Mouse (Mus musculus) heart, embryonic 15.5 days (tissue): ENCODE measurements at regions not wholly inside any gene's neighbourhood (a gene's known extent, or its start where the extent isn't known, plus 50 kb on each side); places are given as distances from the start of the nearest gene placed in this dataset.

Experiments
- ATAC-seq: fragments of 200-750 bp; cut with Nextera tagmentation; replicated peaks from 2 replicates; pipeline ENCODE4 v1.8.0; 2017; ENCODE audit warnings: low read depth, moderate TSS enrichment; ENCODE audit not compliant: insufficient number of reproducible peaks, insufficient read depth, low FRiP score
- H3K27ac ChIP-seq: fragments of 300-500 bp; sonication (generic); 2 replicates; pipeline ENCODE4 v1.5.1; 2015; ENCODE audit warnings: mild to moderate bottlenecking, inconsistent platforms
- H3K27me3 ChIP-seq: fragments of 300-500 bp; sonication (generic); 2 replicates; pipeline ENCODE4 v1.6.1; 2015; ENCODE audit warnings: inconsistent platforms
- H3K36me3 ChIP-seq: fragments of 300-500 bp; sonication (generic); 2 replicates; pipeline ENCODE4 v1.6.1; 2015; ENCODE audit warnings: mild to moderate bottlenecking, inconsistent platforms
- H3K4me1 ChIP-seq: fragments of 300-500 bp; sonication (generic); replicated peaks from 2 replicates; pipeline ENCODE4 v1.6.1; 2015; ENCODE audit warnings: inconsistent platforms
- H3K4me2 ChIP-seq: fragments of 300-500 bp; sonication (generic); 2 replicates; pipeline ENCODE4 v1.6.1; 2015; ENCODE audit warnings: inconsistent platforms, mild to moderate bottlenecking, moderate library complexity
- H3K4me3 ChIP-seq: fragments of 300-500 bp; sonication (generic); 2 replicates; pipeline ENCODE4 v1.5.1; 2015; ENCODE audit warnings: mild to moderate bottlenecking, inconsistent platforms
- H3K9ac ChIP-seq: fragments of 300-500 bp; sonication (generic); 2 replicates; pipeline ENCODE4 v1.6.1; 2015; ENCODE audit warnings: mild to moderate bottlenecking, inconsistent platforms
- H3K9me3 ChIP-seq: fragments of 300-500 bp; sonication (generic); replicated peaks from 2 replicates; pipeline ENCODE4 v1.6.1; 2016; ENCODE audit warnings: inconsistent platforms
- WGBS: fragments of 180-500 bp; shearing (Covaris S2); methylation state at CpG from one replicate; pipeline ENCODE4 v1.1.7; 2015; ENCODE audit warnings: mixed read lengths; 5-methylcytosine and 5-hydroxymethylcytosine counted together

DNA sequence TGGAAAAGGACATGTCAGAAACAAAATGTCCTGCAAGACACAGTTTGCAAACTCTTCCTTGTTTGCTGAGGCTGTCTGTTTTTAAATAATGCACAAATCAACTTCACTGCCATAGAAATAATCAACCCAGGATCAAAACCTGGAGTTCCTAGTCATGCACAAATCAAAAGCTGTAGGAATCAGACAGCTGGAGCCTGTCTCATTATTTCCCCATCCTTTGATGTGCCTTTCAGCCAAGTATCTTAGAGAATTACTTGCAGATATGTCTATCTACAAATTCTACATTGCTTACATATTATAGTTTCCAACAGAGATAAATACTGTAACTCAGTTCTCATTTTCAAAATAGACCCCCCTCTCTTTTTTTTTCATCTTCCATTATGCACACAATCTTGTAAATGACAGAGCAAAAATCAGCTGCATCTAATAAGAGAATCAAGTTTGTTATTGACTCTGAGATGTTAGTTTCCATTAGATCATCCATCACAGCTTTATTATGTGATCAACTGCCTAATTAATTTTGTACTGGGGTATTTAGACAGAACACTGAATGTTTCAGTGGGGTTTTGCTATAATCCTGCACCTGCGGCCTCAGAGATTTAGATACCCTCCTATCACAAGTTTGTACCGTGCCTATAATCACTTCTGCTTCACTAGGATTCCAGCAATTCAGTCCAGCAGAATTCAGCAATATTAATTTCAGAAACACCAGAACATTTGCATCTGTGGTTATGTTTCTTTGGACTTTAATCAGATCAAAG lies 798.9 kb upstream of the Tenm2 start:
- Histone ChIP-seq H3K27ac (no peak overlapping the region), H3K36me3 (no peaks in the 10 kb centered on the region), H3K4me1 (no peaks in the 10 kb centered on the region), H3K9ac (no peak overlapping the region), H3K9me3 (no peaks in the 10 kb centered on the region), H3K27me3 (no peaks in the 10 kb centered on the region), H3K4me3 (no peak overlapping the region), H3K4me2 (no peak overlapping the region)
- WGBS = 81% methylated on average over 2 of the region's 2 CpGs
- no peak for ATAC-seq

- H3K4me2 ChIP-seq = no peak overlapping the region
- H3K36me3 ChIP-seq = no peaks in the 10 kb centered on the region
- ATAC-seq = no peak
- H3K27me3 ChIP-seq = no peaks in the 10 kb centered on the region
- no peak overlapping the region for H3K9ac ChIP-seq
- no peaks in the 10 kb centered on the region for H3K9me3 ChIP-seq
- H3K4me3 ChIP-seq = no peak overlapping the region
- H3K27ac ChIP-seq = no peak overlapping the region
- no peaks in the 10 kb centered on the region for H3K4me1 ChIP-seq
Observed at GRCm38 (mm10) chr11:38021704-38022103, 785.9 kb upstream of the Tenm2 start.

GRCm38 (mm10) chr11:37978131-37978530 lies 742.4 kb upstream of the Tenm2 start:
- Histone ChIP-seq H3K9me3 (no peaks in the 10 kb centered on the region), H3K4me2 (no peak overlapping the region), H3K9ac (no peak overlapping the region), H3K27me3 (no peaks in the 10 kb centered on the region), H3K4me3 (no peak overlapping the region), H3K27ac (no peak overlapping the region), H3K4me1 (no peaks in the 10 kb centered on the region), H3K36me3 (no peaks in the 10 kb centered on the region)
- 82% methylated on average over 2 of the region's 2 CpGs for WGBS
- ATAC-seq = no peak

GRCm38 (mm10) chr11:37936439-37937134 lies 700.8 kb upstream of the Tenm2 start:
- Histone ChIP-seq H3K4me3 (no peak overlapping the region), H3K36me3 (no peaks in the 10 kb centered on the region), H3K27me3 (no peaks in the 10 kb centered on the region), H3K9ac (no peak overlapping the region), H3K9me3 (no peaks in the 10 kb centered on the region), H3K4me1 (no peaks in the 10 kb centered on the region), H3K27ac (no peak overlapping the region), H3K4me2 (no peak overlapping the region)
- ATAC-seq = no peak
- WGBS = 71% methylated on average over 5 of the region's 5 CpGs

DNA sequence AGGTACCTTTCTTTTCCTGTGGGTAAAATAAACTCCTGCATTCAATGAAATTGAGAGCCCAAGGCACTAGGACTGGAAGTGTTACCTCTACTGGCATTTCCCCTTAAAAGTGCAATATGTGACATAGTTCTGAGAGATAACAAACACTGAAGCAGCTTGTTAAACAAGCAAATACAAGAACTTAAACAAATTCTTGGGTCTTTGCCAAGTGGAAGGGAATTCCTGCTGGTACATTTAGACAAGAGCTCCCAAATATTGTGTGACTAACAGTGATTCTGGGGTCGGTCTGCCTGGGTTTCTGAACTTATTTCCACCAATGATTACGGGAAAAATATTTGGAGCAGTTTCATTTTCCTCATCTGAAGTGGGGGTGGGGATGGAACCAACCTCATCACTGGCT lies 677.4 kb upstream of the Tenm2 start:
- H3K36me3 ChIP-seq = no peaks in the 10 kb centered on the region
- H3K27me3 ChIP-seq = no peaks in the 10 kb centered on the region; the same call in 1 of the 2 replicates
- ATAC-seq = no peak
- H3K27ac ChIP-seq = no peak overlapping the region
- H3K9ac ChIP-seq = no peak overlapping the region
- no peaks in the 10 kb centered on the region for H3K9me3 ChIP-seq
- no peak overlapping the region for H3K4me2 ChIP-seq
- no peak overlapping the region for H3K4me3 ChIP-seq
- no peaks in the 10 kb centered on the region for H3K4me1 ChIP-seq
- 51% methylated on average over 2 of the region's 2 CpGs for WGBS

DNA sequence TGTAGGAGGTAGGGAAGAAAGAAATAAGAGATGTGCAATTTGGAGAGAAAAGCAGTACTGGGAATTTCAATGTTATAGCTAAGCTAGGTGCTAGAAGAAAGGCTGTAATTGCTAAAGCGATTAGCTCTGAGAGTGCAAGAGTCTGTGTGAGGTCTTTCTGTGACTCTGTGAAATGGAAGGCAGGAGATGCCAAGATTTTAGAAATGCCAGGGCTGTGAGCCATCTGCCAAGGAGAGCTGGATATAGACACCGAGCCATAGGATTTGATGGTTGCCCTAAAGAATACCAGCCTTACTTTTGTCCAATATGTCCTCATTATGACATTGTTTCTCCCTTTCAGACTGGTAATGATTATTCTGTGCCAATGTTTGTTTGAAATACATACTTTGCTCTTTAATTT lies 669.2 kb upstream of the Tenm2 start:
- no peak for ATAC-seq
- 80% methylated on average over 2 of the region's 2 CpGs for WGBS
- Histone ChIP-seq H3K9ac (no peak overlapping the region), H3K4me3 (no peak overlapping the region), H3K27me3 (no peaks in the 10 kb centered on the region), H3K36me3 (no peaks in the 10 kb centered on the region), H3K4me1 (no peaks in the 10 kb centered on the region), H3K4me2 (no peak overlapping the region), H3K27ac (no peak overlapping the region), H3K9me3 (no peaks in the 10 kb centered on the region)

- no peaks in the 10 kb centered on the region for H3K4me1 ChIP-seq
- H3K9me3 ChIP-seq = no peaks in the 10 kb centered on the region
- no peak overlapping the region for H3K9ac ChIP-seq
- no peak overlapping the region for H3K27ac ChIP-seq
- H3K36me3 ChIP-seq = no peaks in the 10 kb centered on the region
- no peak overlapping the region for H3K4me3 ChIP-seq
- no peak for ATAC-seq
- no peaks in the 10 kb centered on the region for H3K27me3 ChIP-seq
- H3K4me2 ChIP-seq = no peak overlapping the region
Observed at GRCm38 (mm10) chr11:37897713-37898112, 661.9 kb upstream of the Tenm2 start.

DNA sequence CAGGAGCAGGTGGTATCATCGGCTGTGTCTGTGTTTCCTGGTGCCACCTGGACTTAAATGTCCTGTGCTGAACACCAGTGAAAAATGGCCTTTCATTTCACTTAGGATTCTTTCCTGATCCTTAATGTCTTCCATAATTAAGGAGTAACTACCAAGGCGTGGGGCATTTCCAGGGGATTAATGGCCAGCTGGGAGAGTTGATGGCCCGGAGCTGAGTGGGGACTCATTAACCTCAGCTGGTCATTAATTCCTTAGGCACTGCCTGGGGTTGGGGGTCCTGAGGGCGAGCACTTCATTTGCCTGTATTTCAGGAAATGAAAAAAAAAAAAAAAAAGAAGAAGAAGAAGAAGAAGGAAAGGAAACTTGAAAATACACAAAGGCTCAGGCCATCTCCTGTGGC lies 647.0 kb upstream of the Tenm2 start:
- no peaks in the 10 kb centered on the region for H3K4me1 ChIP-seq
- H3K27me3 ChIP-seq = no peaks in the 10 kb centered on the region
- 75% methylated on average over 4 of the region's 4 CpGs for WGBS
- no peaks in the 10 kb centered on the region for H3K9me3 ChIP-seq
- no peak overlapping the region for H3K27ac ChIP-seq
- H3K4me2 ChIP-seq = no peak overlapping the region
- H3K4me3 ChIP-seq = no peak overlapping the region
- H3K9ac ChIP-seq = no peak overlapping the region
- H3K36me3 ChIP-seq = no peaks in the 10 kb centered on the region
- ATAC-seq = no peak

DNA sequence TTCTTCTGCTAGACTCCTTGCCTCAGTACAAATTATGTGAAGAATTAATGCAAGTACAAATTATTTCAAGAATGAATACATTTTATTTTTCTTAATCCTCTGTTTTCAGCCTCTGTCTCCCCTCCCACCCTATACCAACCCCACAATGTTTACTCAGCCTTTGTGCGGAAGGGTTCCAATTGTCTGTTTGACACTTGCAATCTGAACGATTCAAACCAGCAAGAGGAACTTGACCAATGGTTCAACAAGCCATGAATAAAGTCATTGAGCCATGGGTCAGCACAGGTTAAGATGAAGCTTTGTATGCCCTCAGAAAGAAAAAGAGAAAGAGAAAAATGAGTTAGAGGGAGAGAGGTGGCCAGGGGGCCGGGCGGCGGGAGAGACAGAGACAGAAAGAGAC lies 601.5 kb upstream of the Tenm2 start:
- Histone ChIP-seq H3K4me1 (no peaks in the 10 kb centered on the region), H3K36me3 (no peaks in the 10 kb centered on the region), H3K27ac (no peak overlapping the region), H3K4me2 (no peak overlapping the region), H3K4me3 (no peak overlapping the region), H3K9ac (no peak overlapping the region), H3K27me3 (no peaks in the 10 kb centered on the region), H3K9me3 (no peaks in the 10 kb centered on the region)
- no peak for ATAC-seq
- 82% methylated on average over 5 of the region's 5 CpGs for WGBS

DNA sequence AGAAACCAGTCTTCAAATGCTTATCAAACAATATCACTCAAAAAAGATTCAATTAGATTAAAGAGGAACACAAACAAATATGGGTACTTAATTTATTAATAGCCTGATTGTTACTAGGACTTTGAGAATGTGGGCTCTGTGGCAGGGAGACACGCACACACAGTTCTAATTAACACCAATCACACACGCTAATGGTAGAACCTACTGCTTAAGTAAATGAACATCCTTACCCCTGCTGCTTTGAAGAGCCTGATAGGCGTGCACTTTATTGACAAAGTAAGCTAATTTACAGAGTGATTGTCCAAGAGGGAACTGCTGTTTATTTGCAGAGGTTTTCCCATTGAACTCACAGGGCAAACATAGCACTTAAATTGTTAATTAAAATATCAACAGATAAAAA lies 595.2 kb upstream of the Tenm2 start:
- H3K4me3 ChIP-seq = no peak overlapping the region
- H3K9me3 ChIP-seq = no peaks in the 10 kb centered on the region
- H3K4me1 ChIP-seq = no peaks in the 10 kb centered on the region
- no peak for ATAC-seq
- WGBS = 60% methylated on average over 3 of the region's 3 CpGs
- H3K36me3 ChIP-seq = no peaks in the 10 kb centered on the region
- H3K27ac ChIP-seq = no peak overlapping the region
- H3K27me3 ChIP-seq = no peaks in the 10 kb centered on the region
- no peak overlapping the region for H3K4me2 ChIP-seq
- no peak overlapping the region for H3K9ac ChIP-seq

- Histone ChIP-seq H3K27me3 (no peaks in the 10 kb centered on the region), H3K4me2 (no peak overlapping the region), H3K9ac (no peak overlapping the region), H3K9me3 (no peaks in the 10 kb centered on the region), H3K4me1 (no peaks in the 10 kb centered on the region), H3K36me3 (no peaks in the 10 kb centered on the region), H3K4me3 (no peak overlapping the region), H3K27ac (no peak overlapping the region)
- no peak for ATAC-seq
- WGBS = 74% methylated on average over 5 of the region's 5 CpGs
Observed at GRCm38 (mm10) chr11:37806761-37807160, 571.0 kb upstream of the Tenm2 start.

- 66% methylated on average over 6 of the region's 6 CpGs for WGBS
- no peaks in the 10 kb centered on the region for H3K4me1 ChIP-seq
- no peak overlapping the region for H3K9ac ChIP-seq
- H3K4me3 ChIP-seq = no peak overlapping the region
- no peak overlapping the region for H3K4me2 ChIP-seq
- H3K36me3 ChIP-seq = no peaks in the 10 kb centered on the region
- H3K27me3 ChIP-seq = no peaks in the 10 kb centered on the region
- H3K9me3 ChIP-seq = no peaks in the 10 kb centered on the region
- no peak overlapping the region for H3K27ac ChIP-seq
- no peak for ATAC-seq
Observed at GRCm38 (mm10) chr11:37798783-37799318, 563.1 kb upstream of the Tenm2 start.
